Mouse (Mus musculus) telencephalon, adult 2 months (tissue): ENCODE results near the gene Acad10.
"Not testable (repeated sequence)": the region's sequence is repeated elsewhere in the genome, so short reads cannot be mapped to it uniquely, and the experiment has no call there.

ENCODE experiments used
- DNase-seq: peaks from one replicate; pipeline ENCODE4 v3.0.0-alpha.2; 2011; ENCODE audit warnings: low read depth, low spot score

Gene Acad10

DNA sequence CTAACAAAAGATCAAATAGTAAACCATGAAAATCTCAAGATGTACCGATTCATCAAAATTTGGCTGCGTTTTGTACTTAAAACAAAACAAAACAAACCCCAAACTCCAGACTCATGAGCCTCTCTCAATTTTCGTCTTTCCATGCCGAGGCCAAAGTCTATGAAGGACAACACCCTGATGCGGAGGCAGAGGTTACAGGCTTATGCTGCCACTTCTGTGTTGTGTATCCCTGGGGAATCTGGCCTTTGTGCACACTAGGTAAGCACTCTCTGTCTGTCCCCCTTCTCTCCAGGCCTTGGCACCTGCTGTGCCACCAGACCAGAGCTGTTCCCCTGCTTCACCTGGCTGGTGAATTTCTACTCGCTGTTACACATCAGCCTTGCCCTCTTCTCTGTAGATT, 2.7 kb downstream of the Acad10 start:
- DNase-seq: not testable (repeated sequence)

DNA sequence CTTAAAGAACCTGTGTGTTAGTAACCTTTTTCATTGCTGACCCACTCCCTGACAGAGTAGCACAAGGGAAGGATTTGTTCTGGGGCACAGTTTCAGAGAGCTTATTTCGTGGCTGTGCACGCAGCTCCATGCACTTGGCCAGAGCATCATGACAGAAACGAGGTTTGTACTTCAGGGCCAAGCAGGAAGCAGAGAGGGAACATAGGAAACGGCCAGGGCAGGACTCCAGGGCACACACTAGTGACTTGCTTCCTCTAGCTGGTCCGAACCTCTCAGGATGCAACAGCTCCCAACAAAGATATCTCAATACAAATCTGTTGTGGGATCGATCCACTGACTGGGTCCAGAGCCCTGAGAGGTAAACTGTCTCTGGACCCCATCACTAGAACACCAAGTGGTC, 3.4 kb downstream of the Acad10 start:
- not testable (repeated sequence) for DNase-seq

DNA sequence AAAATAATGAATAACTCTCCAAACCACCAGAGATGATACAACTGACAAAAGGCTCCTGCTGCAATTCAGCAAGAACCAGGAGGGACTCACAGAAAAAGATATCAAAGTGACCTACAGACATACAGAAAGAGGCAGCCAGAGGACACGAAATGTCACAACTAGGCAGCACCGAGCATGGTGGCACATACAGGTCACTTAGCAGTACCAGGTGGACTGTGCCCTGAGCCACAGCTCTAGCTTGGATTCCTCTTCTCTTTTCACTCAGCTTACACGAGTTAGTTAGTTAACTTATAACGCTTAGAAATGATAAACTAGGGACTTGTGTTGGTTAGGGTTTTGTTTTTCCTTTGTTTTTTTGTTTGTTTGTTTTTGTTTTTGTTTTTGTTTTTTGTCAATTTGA, 5.8 kb downstream of the Acad10 start:
- no peak for DNase-seq

DNA sequence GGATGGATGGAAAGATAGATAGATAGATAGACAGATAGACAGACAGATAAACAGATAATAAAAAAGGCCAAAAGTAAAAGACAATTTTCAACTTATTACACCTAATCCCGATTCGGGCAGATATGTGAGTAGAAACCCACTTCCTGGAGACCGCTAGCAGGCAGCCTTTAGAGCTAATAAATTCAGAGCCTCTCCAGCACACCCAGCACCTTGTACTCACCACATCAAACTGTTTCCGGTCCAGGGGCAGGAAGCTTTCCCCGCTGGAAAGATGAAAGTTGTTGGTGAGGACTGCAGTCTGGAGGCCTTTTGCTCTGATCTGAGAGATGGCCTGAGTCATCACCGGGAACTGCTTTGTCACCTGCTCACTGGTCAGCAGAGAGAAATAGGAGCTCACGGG, 11.2 kb downstream of the Acad10 start:
- DNase-seq: no peak

DNA sequence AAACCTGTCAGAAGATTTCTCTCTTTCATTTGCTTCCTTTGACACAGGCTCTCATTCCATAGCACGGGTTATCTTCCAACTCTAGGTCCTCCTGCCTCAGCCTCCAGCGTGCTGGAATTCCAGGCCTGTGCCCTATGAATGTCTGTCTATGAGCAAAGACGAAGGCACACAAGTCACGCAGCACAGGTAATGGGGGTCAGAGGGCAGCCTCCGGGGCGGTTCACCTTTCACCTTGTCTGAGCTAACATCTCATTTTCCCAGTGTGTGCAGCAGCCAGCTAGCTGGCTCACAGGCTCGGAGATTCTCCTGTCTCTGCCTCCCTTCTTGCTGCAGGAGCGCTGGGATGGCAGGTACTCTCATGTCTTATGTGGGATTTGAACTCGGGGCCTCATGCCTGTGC, 20.7 kb downstream of the Acad10 start:
- no peak for DNase-seq

DNA sequence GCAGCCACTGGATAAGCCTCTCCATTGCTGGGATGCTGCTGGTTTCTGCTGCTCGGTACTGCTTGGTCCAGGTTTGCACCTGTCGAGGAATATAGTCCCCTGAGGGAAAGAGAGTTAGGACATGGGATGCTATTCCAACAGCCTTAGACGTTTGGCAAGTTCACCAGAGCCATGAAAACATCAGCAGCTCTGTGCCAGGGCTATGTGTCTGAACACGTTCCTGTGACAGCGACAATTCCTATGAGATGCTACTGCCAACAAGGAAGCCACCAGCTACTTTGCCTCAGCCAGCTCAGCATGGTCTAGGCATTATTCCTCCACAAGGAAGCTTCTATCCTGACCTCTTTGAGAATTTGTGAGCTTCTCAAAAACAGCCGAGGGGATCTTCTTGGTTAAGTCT, 23.0 kb downstream of the Acad10 start:
- no peak for DNase-seq

DNA sequence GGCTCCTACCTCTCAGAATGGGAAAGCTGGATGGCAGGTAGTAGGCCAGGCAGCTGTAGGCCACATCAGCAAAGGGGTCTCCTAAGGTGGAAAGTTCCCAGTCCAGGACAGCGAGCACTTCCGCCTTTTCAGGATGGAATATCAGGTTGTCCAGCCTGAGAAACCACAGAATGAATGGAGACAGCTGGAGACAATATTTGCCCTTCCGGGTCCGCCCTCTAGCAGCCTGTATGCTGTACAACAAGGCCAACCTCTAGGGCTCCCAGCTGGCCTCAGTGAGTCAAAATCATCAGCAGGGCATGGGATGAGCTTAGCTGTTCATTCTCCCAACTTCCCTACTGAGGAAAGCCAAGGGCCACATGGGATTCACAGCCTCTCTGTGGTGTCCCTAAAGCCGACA, 25.6 kb downstream of the Acad10 start:
- DNase-seq: no peak

DNA sequence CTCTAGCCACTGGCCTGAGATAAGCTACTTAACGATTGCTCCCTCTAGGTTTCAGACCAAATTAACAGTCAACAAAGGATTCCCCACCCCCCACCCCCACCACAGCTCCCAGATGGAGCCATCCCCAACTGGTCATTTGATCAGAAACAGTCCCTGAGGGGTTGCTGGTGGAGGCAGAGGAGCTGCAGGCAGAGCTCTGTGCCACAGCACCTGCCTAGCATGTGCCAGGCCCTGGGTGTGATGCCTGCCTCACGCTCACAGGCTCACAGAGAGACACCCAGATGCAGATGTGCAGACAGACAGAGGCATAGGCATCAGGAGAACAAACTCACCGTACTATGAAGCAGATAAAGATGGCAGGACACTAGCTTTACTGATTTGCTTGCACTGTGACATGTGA, 27.5 kb downstream of the Acad10 start:
- DNase-seq: no peak

DNA sequence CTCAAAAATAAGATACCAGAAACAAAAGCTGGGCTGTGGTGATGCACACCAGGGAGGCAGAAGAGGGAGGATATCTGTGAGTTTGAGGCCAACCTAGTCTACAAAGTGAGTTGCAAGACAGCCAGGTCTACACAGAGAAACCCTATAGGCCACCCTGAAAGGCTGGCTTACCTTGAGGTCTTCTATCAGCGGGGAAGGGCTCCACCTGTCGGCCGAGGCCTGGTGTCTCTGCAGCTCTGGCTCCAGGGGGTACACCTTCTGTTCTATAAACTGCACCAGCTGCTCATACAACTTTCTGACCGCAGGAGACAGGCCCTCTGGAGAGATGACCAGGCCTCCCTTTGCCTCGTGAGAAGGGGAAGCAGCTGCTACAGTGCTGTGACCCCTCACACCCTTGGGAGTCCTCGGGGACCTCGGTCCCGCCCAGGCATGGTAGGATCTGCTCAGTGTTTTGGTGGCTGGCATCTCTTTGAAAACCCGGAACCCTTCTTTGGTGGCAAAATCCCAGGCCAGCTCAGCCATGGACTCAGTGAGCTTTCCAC, 29.1 kb downstream of the Acad10 start:
- not testable (repeated sequence) for DNase-seq

DNA sequence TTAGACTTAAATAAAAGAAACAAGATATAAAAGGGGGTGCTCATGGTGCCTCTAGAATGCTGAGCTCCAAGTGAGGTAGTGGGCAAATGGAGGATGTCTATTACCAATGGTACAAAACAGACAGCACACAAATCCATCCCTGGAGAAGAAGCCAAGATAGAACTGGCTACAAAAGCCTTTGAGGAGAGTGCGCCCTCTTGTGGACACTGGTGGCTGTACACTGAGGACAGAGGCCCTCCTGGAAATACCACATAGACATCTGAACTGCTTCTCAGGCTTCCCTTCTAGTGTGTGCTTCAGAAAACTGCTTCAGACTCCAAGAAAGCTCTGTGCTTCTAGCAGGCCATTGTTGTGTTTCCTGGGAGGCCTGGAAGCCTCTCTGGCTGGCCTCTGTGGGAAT, 32.4 kb downstream of the Acad10 start:
- peak; percentile 9 for DNase-seq

DNA sequence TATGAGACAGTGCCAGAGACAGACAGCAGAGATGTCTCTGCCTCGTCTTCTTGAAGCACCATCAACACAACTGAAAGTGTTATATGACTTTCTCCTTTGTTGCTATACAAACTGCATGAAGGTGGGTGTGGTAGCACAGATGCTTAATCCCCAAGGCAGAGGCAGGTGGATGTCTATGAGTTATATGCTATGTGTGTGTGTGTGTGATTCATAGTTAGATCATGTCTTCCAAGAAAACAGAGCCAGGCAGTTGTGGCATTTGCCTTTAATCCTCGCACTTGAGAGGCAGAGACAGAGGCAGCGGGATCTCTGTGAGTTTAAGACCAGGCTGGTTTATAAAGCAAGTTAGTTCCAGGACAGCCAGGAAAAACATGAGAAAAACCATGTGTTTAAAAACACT, 37.1 kb downstream of the Acad10 start:
- DNase-seq: no peak

DNA sequence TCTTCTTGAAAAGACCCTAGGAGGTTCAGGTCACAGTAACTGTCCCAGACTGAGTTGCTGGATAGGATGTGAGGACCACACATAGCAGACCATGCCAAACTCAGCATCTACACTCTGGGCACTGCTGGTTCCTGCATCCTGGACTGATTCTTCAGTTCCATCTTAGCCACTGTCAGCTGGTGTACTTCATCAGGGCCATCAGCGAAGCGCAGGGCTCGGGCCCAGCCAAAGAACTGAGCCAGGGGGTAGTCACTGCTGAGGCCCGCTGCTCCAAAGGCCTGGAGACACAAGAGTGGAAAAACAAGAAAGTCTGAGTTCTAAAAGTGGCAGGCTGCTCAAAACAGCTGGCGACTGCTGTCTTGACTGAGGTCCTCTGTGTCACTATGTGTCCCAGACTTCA, 39.2 kb downstream of the Acad10 start:
- DNase-seq: no peak

DNA sequence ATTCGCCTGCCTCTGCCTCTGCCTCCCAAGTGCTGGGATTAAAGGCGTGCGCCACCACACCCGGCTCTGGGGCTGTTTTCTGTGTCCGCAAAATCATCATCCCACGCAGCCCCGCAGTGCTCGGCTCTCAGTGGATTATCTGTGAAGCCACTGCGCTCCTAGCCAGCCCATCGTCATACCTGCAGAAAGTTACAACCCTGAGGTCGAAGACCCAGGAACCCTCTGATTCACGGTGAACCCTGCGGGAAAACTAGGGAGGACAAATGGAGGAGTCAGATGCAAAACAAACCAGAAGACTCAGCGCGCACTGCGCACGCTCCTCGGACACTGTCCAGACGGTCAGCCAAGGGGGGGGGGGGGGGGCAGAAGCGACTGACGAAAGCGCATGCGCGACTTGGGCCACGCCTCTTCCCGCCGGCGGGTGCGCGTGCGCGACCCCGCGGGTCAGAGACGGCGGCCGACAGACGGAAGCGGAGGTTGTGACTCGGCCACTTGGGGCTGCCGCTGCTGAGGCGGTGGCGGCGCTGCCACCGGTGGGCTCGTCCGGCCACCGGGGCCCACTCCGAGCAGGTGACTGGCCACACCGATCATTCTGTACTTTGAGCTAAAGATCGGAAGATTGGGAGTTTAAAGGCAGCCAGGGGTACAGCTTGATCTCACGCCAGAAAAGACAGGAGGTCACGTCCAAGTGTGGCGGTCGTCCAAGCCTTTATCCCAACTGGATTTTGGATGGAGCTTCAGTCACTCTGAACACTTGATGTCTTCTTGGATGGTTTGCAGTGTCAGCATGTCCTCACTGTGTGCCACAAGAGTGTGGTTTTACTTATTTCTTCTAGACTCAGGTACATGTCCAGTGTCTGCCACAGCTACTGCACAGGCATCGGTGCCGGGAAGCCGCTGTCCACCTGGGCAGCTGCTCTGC, 41.5 kb downstream of the Acad10 start, which contains the start of gene Acad12:
TSS of gene Acad12 (minus strand) at position 347 of the 922 bp plus-strand sequence.
- peak; percentile 59 for DNase-seq

DNA sequence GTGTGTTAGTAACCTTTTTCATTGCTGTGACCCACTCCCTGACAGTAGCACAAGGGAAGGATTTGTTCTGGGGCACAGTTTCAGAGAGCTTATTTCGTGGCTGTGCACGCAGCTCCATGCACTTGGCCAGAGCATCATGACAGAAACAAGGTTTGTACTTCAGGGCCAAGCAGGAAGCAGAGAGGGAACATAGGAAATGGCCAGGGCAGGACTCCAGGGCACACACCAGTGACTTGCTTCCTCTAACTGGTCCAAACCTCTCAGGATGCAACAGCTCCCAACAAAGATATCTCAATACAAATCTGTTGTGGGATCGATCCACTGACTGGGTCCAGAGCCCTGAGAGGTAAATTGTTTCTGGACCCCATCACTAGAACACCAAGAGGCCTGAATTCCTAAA, 45.4 kb downstream of the Acad10 start:
- not testable (repeated sequence) for DNase-seq

DNA sequence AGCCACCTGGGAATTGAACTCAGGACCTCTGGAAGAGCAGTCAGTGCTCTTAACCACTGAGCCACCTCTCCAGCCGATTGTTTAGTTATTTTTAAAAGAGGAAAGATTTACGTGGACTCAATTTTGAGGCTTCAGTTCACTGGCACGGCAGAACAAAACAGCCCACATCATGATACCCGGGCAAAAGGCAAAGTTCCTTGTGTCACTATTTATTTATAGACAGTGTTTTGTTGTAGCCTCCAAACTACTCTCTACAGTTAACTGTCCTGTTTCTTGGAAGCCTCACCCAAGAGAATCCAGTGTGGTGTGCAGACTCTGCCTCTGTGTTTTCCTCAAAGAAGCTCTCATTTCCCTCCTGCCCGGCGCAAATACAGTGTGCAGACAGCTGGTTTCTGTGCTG, 48.3 kb downstream of the Acad10 start:
- DNase-seq: no peak

DNA sequence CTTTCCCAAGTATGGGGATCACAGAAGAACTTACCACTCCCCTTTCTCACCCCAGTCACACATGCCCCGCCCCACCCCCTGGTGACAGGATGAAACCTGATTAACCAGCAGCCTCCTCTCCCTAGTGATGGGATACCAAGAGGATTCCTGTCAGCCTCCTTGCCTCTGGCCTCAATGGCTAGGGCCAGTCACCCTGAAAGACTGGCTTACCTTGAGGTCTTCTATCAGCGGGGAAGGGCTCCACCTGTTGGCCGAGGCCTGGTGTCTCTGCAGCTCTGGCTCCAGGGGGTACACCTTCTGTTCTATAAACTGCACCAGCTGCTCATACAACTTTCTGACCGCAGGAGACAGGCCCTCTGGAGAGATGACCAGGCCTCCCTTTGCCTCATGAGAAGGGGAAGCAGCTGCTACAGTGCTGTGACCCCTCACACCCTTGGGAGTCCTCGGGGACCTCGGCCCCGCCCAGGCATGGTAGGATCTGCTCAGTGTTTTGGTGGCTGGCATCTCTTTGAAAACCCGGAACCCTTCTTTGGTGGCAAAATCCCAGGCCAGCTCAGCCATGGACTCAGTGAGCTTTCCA, 50.7 kb downstream of the Acad10 start:
- DNase-seq: not testable (repeated sequence)

DNA sequence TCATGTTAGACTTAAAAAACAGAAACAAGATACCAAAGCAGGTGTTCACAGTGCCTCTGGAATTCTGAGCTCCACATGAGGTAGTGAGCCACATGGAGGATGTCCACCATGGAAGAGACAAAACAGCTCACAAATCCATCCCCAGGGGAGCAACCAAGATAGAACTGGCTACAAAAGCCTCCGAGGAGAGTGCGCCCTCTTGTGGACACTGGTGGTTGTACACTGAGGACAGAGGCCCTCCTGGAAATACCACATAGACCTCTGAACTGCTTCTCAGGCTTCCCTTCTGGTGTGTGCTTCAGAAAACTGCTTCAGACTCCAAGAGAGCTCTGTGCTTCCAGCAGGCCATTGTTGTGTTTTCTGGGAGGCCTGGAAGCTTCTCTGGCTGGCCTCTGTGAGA, 54.2 kb downstream of the Acad10 start:
- no peak for DNase-seq

DNA sequence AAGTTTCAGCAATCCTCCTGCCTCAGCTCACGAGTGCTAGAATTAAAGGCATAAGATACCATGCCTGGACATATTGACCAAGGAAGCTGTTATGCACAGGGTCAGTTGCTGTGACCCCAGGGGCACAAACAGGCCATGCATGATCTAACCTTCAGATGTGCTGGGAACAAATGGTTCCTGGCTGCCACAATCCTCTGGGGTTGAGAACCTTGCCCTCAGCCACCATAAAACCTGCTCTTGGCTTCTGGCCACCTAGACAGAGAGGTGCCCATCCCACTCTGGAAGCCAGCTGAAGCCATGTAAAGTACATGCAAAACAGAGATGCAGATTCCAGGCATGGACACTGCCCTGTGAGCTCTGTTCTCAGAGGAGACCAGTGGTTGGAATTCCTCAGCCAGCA, 56.5 kb downstream of the Acad10 start:
- not testable (repeated sequence) for DNase-seq

DNA sequence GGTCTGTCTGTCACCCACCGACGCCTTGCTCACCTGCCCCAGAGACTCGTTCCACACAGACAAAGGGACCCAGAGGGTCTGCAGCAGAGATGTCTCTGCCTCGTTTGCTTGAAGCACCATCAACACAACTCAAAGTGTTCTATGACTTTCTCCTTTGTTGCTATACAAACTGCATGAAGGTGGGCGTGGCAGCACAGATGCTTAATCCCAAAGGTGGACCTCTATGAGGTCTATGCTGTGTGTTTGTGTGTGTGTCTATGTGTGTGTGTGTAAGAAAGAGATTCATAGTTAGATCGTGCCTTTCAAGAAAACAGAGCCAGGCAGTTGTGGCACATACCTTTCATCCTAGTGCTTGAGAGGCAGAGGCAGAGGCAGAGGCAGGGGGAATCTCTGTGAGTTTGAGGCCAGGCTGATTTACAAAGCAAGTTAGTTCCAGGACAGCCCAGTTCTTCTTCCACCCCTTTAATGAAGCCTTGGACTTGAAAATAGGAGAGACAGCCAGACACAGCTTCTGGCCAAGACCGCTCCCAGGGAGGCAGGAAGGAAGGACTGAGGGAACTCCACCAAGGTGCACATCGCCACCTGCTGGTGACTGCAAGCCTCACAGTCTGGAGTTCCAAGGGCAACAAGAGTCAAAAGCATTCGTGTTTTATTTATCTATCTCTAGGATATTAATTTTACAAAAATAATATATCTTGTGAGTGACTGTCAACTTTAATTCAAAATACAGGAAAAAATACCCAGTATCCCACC, 58.6 kb downstream of the Acad10 start:
- DNase-seq: no peak

DNA sequence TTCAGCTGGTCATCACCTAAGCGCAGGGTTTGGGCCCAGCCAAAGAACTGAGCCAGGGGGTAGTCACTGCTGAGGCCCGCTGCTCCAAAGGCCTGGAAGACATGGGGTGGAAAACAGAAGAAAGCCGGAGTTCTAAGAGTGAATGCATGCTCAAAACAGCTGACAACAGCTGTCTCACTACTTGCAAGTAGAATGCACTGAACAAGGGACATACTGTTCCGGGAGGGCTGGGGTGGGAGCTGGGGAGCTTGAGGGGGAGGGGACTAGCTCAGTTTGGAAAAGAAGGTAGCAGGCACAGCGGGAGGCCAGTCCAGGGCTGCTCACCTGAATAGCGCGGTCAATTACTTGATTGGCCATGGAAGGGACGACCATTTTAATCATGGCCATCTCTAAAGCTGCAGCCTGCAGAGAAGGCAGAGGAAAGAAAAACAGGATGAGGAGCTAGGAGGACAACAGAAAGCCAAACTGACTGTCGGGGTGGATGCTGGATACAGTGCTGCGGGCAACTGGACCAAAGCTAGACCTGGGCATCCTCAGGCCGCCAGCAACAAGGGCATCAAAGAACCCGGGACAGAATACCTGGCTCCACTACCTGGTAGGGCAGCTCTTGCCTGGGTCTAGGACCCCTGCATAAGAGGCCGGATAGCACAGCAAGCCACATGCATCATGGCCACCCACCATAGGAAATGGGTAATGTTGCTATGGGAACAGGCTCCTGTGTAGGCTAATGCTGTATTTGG, 61.3 kb downstream of the Acad10 start:
- DNase-seq: no peak

DNA sequence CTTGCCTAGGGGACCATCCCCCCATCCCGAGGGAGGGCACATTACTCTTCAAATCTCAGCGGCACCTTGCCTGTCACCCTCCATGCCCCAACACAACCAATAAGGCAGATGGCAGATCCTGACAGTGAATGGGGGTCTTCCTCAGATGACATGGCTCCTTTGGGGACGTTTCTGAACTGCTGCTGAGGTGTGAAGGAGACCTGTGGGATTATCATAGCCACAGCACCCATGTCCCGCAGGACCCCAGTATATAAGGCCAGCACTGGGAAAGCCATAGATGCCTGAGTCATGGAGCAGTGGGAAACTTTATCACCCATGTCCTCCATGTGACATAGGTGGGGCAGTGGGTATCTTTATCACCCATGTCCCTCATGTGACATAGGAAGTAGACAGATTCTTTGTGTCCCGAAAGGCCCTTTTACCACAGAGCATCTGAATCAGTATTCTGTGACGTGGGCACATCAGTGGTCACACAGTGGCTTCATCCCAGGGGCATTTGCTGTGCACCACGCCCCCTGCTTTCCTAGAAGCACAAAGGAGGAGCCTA, 62.2 kb downstream of the Acad10 start:
- DNase-seq: no peak
